8 mouse cellular contexts compared by ENCODE assay signal in genomic region chr3:105706366-105707020, GRCm38 (mm10). TPM values are rescaled to one million over a fixed set of nuclear protein-coding genes. Genes with fewer than 3 reads are reported as not detected.
A peak's percentile ranks its signal among the peaks of the same experiment; 100 is the strongest.
DNase-seq lines count a peak whose midpoint lies in the region; ATAC-seq lines count a peak whose summit lies in the region.

No protein-coding gene starts in this region.

- intact Hi-C loops in heart, postnatal 36 days (cut with DNase I) = no loop called here

- H3K27ac ChIP-seq in midbrain, embryonic 14.5 days (replicated peaks; ENCODE audit: low read depth, low read length) = no peak overlapping the region

- 42% methylated on average over 4 of the region's 4 CpGs for WGBS in midbrain, embryonic 14.5 days

- H3K4me1 ChIP-seq in midbrain, embryonic 14.5 days (ENCODE audit: control insufficient read depth, insufficient read depth, low read length) = 0 out of 2 replicates have a peak, but pooled peaks cover 11% of the 10 kb centered on the region

- no peaks in the 10 kb centered on the region for H3K9me3 ChIP-seq in midbrain, embryonic 14.5 days (ENCODE audit: control insufficient read depth, low read length)

- H3K36me3 ChIP-seq in midbrain, embryonic 14.5 days (ENCODE audit: control insufficient read depth, insufficient read depth, low read length) = no peaks in the 10 kb centered on the region

- ATAC-seq in midbrain, embryonic 14.5 days (ENCODE audit: low FRiP score, low TSS enrichment) = no peak
- ATAC-seq in CD4-positive, CD25-positive, alpha-beta regulatory T cell, adult 4 months = no peak

- H3K4me3 ChIP-seq in midbrain, embryonic 14.5 days (replicated peaks; ENCODE audit: low read depth, low read length) = no peak overlapping the region

- DNase-seq in heart, adult 11 months = peak; percentile 96
- DNase-seq in heart, adult 9 months (ENCODE audit: low spot score in 2 of 2) = no peak
- peak; percentile 58 to 74 for DNase-seq in cerebellum, postnatal 25 days
- DNase-seq in heart, postnatal 36 days = peak; percentile 35 to 56
- DNase-seq in midbrain, embryonic 14.5 days = no peak
- no peak for DNase-seq in testis, postnatal 10 days (ENCODE audit: low spot score)
- no peak for DNase-seq in spleen, postnatal 4 days (ENCODE audit: low spot score in 2 of 2)

- H3K9ac ChIP-seq in midbrain, embryonic 14.5 days (replicated peaks; ENCODE audit: low read length) = no peak overlapping the region

- H3K27me3 ChIP-seq in midbrain, embryonic 14.5 days (ENCODE audit: control insufficient read depth, insufficient read depth, low read length) = peaks cover 6% of the 10 kb centered on the region; the same call in 1 of the 2 replicates

- peak overlapping the region; percentile 99 for H3K4me2 ChIP-seq in midbrain, embryonic 14.5 days (ENCODE audit: low read length)

RNA-seq across cellular contexts. Expression of gene Inka2, which starts 2.1 kb away (rescaled TPM):
- 10 to 100 TPM; 15.3 to 18.8 TPM for total RNA-seq in heart, postnatal 36 days (2021)
- polyA plus RNA-seq in midbrain, embryonic 14.5 days (2014; fragmentation: Nextera tagmentation; extraction: Ambion mirVana) = 1.5 and 3.2 TPM in 2 replicates
- 1 to 10 TPM; 1.9 to 2.5 TPM for polyA plus RNA-seq in CD4-positive, CD25-positive, alpha-beta regulatory T cell, adult 4 months (2017; shearing (Covaris generic))

RNA-seq across cellular contexts. Expression of gene Ddx20, which starts 19.1 kb away (rescaled TPM):
- total RNA-seq in heart, postnatal 36 days (2021) = 10 to 100 TPM; 10.6 to 11.8 TPM
- polyA plus RNA-seq in midbrain, embryonic 14.5 days (2014; fragmentation: Nextera tagmentation; extraction: Ambion mirVana) = 19.1 and 32.0 TPM in 2 replicates
- 10 to 100 TPM; 10.2 to 12.1 TPM for polyA plus RNA-seq in CD4-positive, CD25-positive, alpha-beta regulatory T cell, adult 4 months (2017; shearing (Covaris generic))

Comparison
In these comparisons a context has a peak if more than half of its experiments do, and no peak if none do; other contexts are left out.
1. DNase-seq: peak in heart, adult 11 months (single experiment), cerebellum, postnatal 25 days (2 of 2) and heart, postnatal 36 days (2 of 2); none in heart, adult 9 months (0 of 2), midbrain, embryonic 14.5 days (single experiment), testis, postnatal 10 days (single experiment) and spleen, postnatal 4 days (0 of 2).